Mouse (Mus musculus): ENCODE measurements around the gene 1700030J22Rik.

The 1700030J22Rik gene

GRCm38 (mm10) chr8:116978631-116979256, at the start of gene 1700030J22Rik:
1700030J22Rik (minus strand) TSS chr8:116978959.
- DNase-seq: peak; percentile 98 to 99

GRCm38 (mm10) chr8:117027601-117028000, 48.8 kb upstream of the 1700030J22Rik start:
- DNase-seq: no peak

- DNase-seq: no peak
Observed at GRCm38 (mm10) chr8:117022297-117022993, 43.7 kb upstream of the 1700030J22Rik start.

- DNase-seq: peak; percentile 17 to 27
Observed at GRCm38 (mm10) chr8:117019323-117020275, 40.8 kb upstream of the 1700030J22Rik start.

GRCm38 (mm10) chr8:117017896-117018295, 39.1 kb upstream of the 1700030J22Rik start:
- DNase-seq: no peak

- no peak for DNase-seq
Observed at GRCm38 (mm10) chr8:117017006-117017405, 38.2 kb upstream of the 1700030J22Rik start.

- no peak for DNase-seq
Observed at GRCm38 (mm10) chr8:117015670-117016069, 36.9 kb upstream of the 1700030J22Rik start.

- no peak for DNase-seq
Observed at GRCm38 (mm10) chr8:117011366-117011765, 32.6 kb upstream of the 1700030J22Rik start.

- no peak for DNase-seq
Observed at GRCm38 (mm10) chr8:116994016-116994716, 15.4 kb upstream of the 1700030J22Rik start.

- DNase-seq: peak; percentile 97
Observed at GRCm38 (mm10) chr8:116993095-116993867, 14.5 kb upstream of the 1700030J22Rik start, which contains the start of gene Gcsh. Gcsh (minus strand) TSS chr8:116993537.

GRCm38 (mm10) chr8:116992176-116992971, 13.6 kb upstream of the 1700030J22Rik start:
- DNase-seq: peak in 1 of 2 experiments; percentile 15

- no peak for DNase-seq
Observed at GRCm38 (mm10) chr8:116991241-116991640, 12.5 kb upstream of the 1700030J22Rik start.

- no peak for DNase-seq
Observed at GRCm38 (mm10) chr8:116989842-116990241, 11.1 kb upstream of the 1700030J22Rik start.

- DNase-seq: peak; percentile 74 to 81
Observed at GRCm38 (mm10) chr8:116980117-116980516, 1.4 kb upstream of the 1700030J22Rik start.

- peak; percentile 7 to 10 for DNase-seq
Observed at GRCm38 (mm10) chr8:116978052-116978451, 707 bp downstream of the 1700030J22Rik start.

- no peak for DNase-seq
Observed at GRCm38 (mm10) chr8:116975606-116976005, 3.2 kb downstream of the 1700030J22Rik start.

GRCm38 (mm10) chr8:116975066-116975465, 3.7 kb downstream of the 1700030J22Rik start:
- DNase-seq: no peak

- DNase-seq: no peak
Observed at GRCm38 (mm10) chr8:116969531-116969930, 9.2 kb downstream of the 1700030J22Rik start.

- no peak for DNase-seq
Observed at GRCm38 (mm10) chr8:116954415-116954814, 24.3 kb downstream of the 1700030J22Rik start.

- DNase-seq: no peak
Observed at GRCm38 (mm10) chr8:116952428-116952827, 26.3 kb downstream of the 1700030J22Rik start.

GRCm38 (mm10) chr8:116951778-116952177, 27.0 kb downstream of the 1700030J22Rik start:
- DNase-seq: no peak
